Mouse (Mus musculus): ENCODE results near the gene Fam214b. TPM values are rescaled to one million over a fixed set of nuclear protein-coding genes. Genes with fewer than 3 reads are reported as not detected.

Gene Fam214b
- total RNA-seq, 1 experiment = 11.9 TPM

GRCm38 (mm10) chr4:43078071-43078718 lies 32.2 kb upstream of the Fam214b start:
- in situ Hi-C loops (cut with MboI; ENCODE audit: low sequenced_read_pairs in 2 of 2, unreplicated experiment in 2 of 2) = no loop called here
- Histone ChIP-seq H3K36me3 (ENCODE audit: control insufficient read depth, insufficient read depth, low read length, poor library complexity, severe bottlenecking) (no peaks in the 10 kb centered on the region), H3K4me1 (ENCODE audit: control insufficient read depth in 2 of 2, insufficient read depth in 2 of 2, low read length in 2 of 2, poor library complexity in 1 of 2) (no peaks in the 10 kb centered on the region), H3K4me3 (ENCODE audit: insufficient read depth in 1 of 2, low read depth in 1 of 2, low read length in 2 of 2, poor library complexity in 1 of 2, severe bottlenecking in 1 of 2) (no peak overlapping the region), H3K9me3 (ENCODE audit: control insufficient read depth, insufficient read depth, low read depth, low read length) (no peaks in the 10 kb centered on the region), H3K9ac (ENCODE audit: insufficient read depth, low read depth, low read length, poor library complexity, severe bottlenecking) (no peak overlapping the region), H3K27ac (ENCODE audit: insufficient read depth, low read depth, low read length, poor library complexity, severe bottlenecking) (no peak overlapping the region)
- DNase-seq (ENCODE audit: low read depth, low spot score) = no peak
- TF ChIP-seq HCFC1 (IDR thresholded peaks at IDR 0.05; ENCODE audit: borderline replicate concordance, insufficient read depth, low read length) = no peak
- TF ChIP-seq ZNF384 (IDR thresholded peaks at IDR 0.05; ENCODE audit: low read depth, low read length) = no peak
- no peak for TF ChIP-seq ZC3H11A (IDR thresholded peaks at IDR 0.05; ENCODE audit: borderline replicate concordance, low read depth, low read length)
- no peak for TF ChIP-seq CHD2 (IDR thresholded peaks at IDR 0.05; ENCODE audit: low read depth, low read length)
- TF ChIP-seq MAFK (IDR thresholded peaks at IDR 0.05; ENCODE audit: insufficient read depth, low read depth, low read length) = no peak

DNA sequence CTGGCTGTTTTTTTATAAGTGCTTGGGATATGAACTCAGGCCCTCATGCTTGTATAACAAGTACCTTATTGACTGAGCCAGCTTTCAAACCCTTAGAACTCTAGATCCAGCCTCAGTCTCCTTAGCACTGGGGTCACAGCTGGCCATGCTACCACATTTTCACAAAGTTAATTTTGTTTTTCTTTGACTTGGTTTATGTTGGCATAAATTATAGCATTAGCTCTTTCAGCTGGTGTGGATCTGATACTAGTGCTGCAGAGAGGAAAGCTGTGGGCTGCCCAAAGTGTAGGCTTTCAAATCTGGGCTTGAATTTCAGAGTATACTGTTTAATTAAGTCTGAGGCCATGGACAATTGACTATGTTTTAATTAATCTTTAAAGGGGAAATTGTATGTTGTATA lies 28.9 kb upstream of the Fam214b start:
- H3K4me1 ChIP-seq (ENCODE audit: control insufficient read depth in 2 of 2, insufficient read depth in 2 of 2, low read length in 2 of 2, poor library complexity in 1 of 2) = no peaks in the 10 kb centered on the region
- H3K4me3 ChIP-seq (ENCODE audit: insufficient read depth in 1 of 2, low read depth in 1 of 2, low read length in 2 of 2, poor library complexity in 1 of 2, severe bottlenecking in 1 of 2) = no peak overlapping the region
- no peak overlapping the region for H3K27ac ChIP-seq (ENCODE audit: insufficient read depth, low read depth, low read length, poor library complexity, severe bottlenecking)
- no peak for DNase-seq (ENCODE audit: low read depth, low spot score)
- TF ChIP-seq HCFC1 (IDR thresholded peaks at IDR 0.05; ENCODE audit: borderline replicate concordance, insufficient read depth, low read length) = no peak
- TF ChIP-seq ZNF384 (IDR thresholded peaks at IDR 0.05; ENCODE audit: low read depth, low read length) = no peak
- TF ChIP-seq CHD2 (IDR thresholded peaks at IDR 0.05; ENCODE audit: low read depth, low read length) = no peak
- TF ChIP-seq MAFK (IDR thresholded peaks at IDR 0.05; ENCODE audit: insufficient read depth, low read depth, low read length) = no peak
- no peak for TF ChIP-seq ZC3H11A (IDR thresholded peaks at IDR 0.05; ENCODE audit: borderline replicate concordance, low read depth, low read length)
- H3K9me3 ChIP-seq (ENCODE audit: control insufficient read depth, insufficient read depth, low read depth, low read length) = no peaks in the 10 kb centered on the region
- H3K36me3 ChIP-seq (ENCODE audit: control insufficient read depth, insufficient read depth, low read length, poor library complexity, severe bottlenecking) = no peaks in the 10 kb centered on the region
- in situ Hi-C loops (cut with MboI; ENCODE audit: low sequenced_read_pairs in 2 of 2, unreplicated experiment in 2 of 2) = no loop called here
- no peak overlapping the region for H3K9ac ChIP-seq (ENCODE audit: insufficient read depth, low read depth, low read length, poor library complexity, severe bottlenecking)

GRCm38 (mm10) chr4:43065471-43065870 lies 19.5 kb upstream of the Fam214b start:
- H3K4me1 ChIP-seq (ENCODE audit: control insufficient read depth in 2 of 2, insufficient read depth in 2 of 2, low read length in 2 of 2, poor library complexity in 1 of 2) = no peaks in the 10 kb centered on the region; a peak in 1 of 4 replicates
- H3K27ac ChIP-seq (ENCODE audit: insufficient read depth, low read depth, low read length, poor library complexity, severe bottlenecking) = no peak overlapping the region
- in situ Hi-C loops (cut with MboI; ENCODE audit: low sequenced_read_pairs in 2 of 2, unreplicated experiment in 2 of 2) = no loop called here
- H3K36me3 ChIP-seq (ENCODE audit: control insufficient read depth, insufficient read depth, low read length, poor library complexity, severe bottlenecking) = no peaks in the 10 kb centered on the region
- no peak for DNase-seq (ENCODE audit: low read depth, low spot score)
- no peak overlapping the region for H3K4me3 ChIP-seq (ENCODE audit: insufficient read depth in 1 of 2, low read depth in 1 of 2, low read length in 2 of 2, poor library complexity in 1 of 2, severe bottlenecking in 1 of 2)
- no peak overlapping the region for H3K9ac ChIP-seq (ENCODE audit: insufficient read depth, low read depth, low read length, poor library complexity, severe bottlenecking)
- H3K9me3 ChIP-seq (ENCODE audit: control insufficient read depth, insufficient read depth, low read depth, low read length) = no peaks in the 10 kb centered on the region
- TF ChIP-seq ZNF384 (IDR thresholded peaks at IDR 0.05; ENCODE audit: low read depth, low read length) (no peak), MAFK (IDR thresholded peaks at IDR 0.05; ENCODE audit: insufficient read depth, low read depth, low read length) (no peak), ZC3H11A (IDR thresholded peaks at IDR 0.05; ENCODE audit: borderline replicate concordance, low read depth, low read length) (no peak), HCFC1 (IDR thresholded peaks at IDR 0.05; ENCODE audit: borderline replicate concordance, insufficient read depth, low read length) (no peak), CHD2 (IDR thresholded peaks at IDR 0.05; ENCODE audit: low read depth, low read length) (no peak)

GRCm38 (mm10) chr4:43060286-43060685 lies 14.3 kb upstream of the Fam214b start:
- TF ChIP-seq MAFK (IDR thresholded peaks at IDR 0.05; ENCODE audit: insufficient read depth, low read depth, low read length) (no peak), CHD2 (IDR thresholded peaks at IDR 0.05; ENCODE audit: low read depth, low read length) (no peak), HCFC1 (IDR thresholded peaks at IDR 0.05; ENCODE audit: borderline replicate concordance, insufficient read depth, low read length) (no peak), ZC3H11A (IDR thresholded peaks at IDR 0.05; ENCODE audit: borderline replicate concordance, low read depth, low read length) (no peak), ZNF384 (IDR thresholded peaks at IDR 0.05; ENCODE audit: low read depth, low read length) (no peak)

More at GRCm38 (mm10) chr4:43060286-43060685, 14.3 kb upstream of the Fam214b start:
- H3K36me3 ChIP-seq (ENCODE audit: control insufficient read depth, insufficient read depth, low read length, poor library complexity, severe bottlenecking) = no peaks in the 10 kb centered on the region
- DNase-seq (ENCODE audit: low read depth, low spot score) = no peak
- in situ Hi-C loops (cut with MboI; ENCODE audit: low sequenced_read_pairs in 2 of 2, unreplicated experiment in 2 of 2) = no loop called here
- no peak overlapping the region for H3K4me3 ChIP-seq (ENCODE audit: insufficient read depth in 1 of 2, low read depth in 1 of 2, low read length in 2 of 2, poor library complexity in 1 of 2, severe bottlenecking in 1 of 2)
- H3K27ac ChIP-seq (ENCODE audit: insufficient read depth, low read depth, low read length, poor library complexity, severe bottlenecking) = no peak overlapping the region
- H3K9ac ChIP-seq (ENCODE audit: insufficient read depth, low read depth, low read length, poor library complexity, severe bottlenecking) = no peak overlapping the region
- H3K4me1 ChIP-seq (ENCODE audit: control insufficient read depth in 2 of 2, insufficient read depth in 2 of 2, low read length in 2 of 2, poor library complexity in 1 of 2) = peaks cover 0 to 2% of the 10 kb centered on the region in 2 experiments; a peak in 1 of 4 replicates
- no peaks in the 10 kb centered on the region for H3K9me3 ChIP-seq (ENCODE audit: control insufficient read depth, insufficient read depth, low read depth, low read length)
